Mouse (Mus musculus): ENCODE measurements around the gene Ncan. TPM values are rescaled to one million over a fixed set of nuclear protein-coding genes. Genes with fewer than 3 reads are reported as not detected.

The Ncan gene
- polyA plus RNA-seq, 1 experiment, result 0.04 TPM

DNA sequence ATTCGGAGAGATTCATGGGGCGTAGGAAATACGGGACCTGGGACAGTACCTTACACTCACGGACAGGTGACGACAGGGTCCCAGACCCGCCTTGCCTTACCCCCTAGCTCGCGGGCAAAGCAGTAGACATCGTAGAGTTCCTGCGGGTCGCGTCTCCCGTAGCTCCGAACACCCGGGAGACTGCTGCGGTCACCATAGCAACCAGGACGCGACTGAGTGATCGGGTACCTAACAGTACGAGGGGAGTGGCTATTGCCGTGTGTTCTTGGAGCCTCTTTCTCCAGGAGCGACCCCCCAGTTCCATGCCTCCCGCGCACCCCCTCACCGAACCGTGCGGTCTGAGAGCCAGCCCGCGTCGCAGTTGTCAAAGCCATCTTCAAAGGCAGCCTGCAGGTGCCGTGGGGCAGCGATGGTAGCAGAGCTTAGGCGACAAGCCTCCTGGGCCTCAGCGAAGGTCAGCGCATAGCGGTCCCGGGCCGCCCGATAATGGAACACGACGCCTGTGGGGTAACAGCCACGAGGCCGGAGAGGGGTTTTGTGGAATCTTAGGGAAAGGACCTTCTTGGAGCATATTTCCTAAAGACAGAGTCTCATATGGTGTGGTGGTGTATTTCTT lies 8.2 kb downstream of the Ncan start:
- Histone ChIP-seq H3K27ac (ENCODE audit: insufficient read depth, low read depth, low read length) (no peak overlapping the region), H3K4me1 (ENCODE audit: control insufficient read depth, insufficient read depth, insufficient read length, low read length) (peaks cover 4% of the 10 kb centered on the region; the same call in 1 of the 2 replicates), H3K36me3 (ENCODE audit: control insufficient read depth, insufficient read depth, low read length) (no peaks in the 10 kb centered on the region), H3K4me3 (ENCODE audit: low read depth, low read length) (no peak overlapping the region), H3K27me3 (ENCODE audit: control insufficient read depth, insufficient read depth, low read length) (peaks cover 35% of the 10 kb centered on the region)
- WGBS, result 9% methylated on average over 43 of the region's 43 CpGs
- no peak for TF ChIP-seq CTCF (IDR thresholded peaks at IDR 0.05; ENCODE audit: extremely low read depth, insufficient read length, insufficient replicate concordance, low read depth, low read length)
- TF ChIP-seq POLR2A (IDR thresholded peaks at IDR 0.05; ENCODE audit: low read depth, low read length), result no peak

DNA sequence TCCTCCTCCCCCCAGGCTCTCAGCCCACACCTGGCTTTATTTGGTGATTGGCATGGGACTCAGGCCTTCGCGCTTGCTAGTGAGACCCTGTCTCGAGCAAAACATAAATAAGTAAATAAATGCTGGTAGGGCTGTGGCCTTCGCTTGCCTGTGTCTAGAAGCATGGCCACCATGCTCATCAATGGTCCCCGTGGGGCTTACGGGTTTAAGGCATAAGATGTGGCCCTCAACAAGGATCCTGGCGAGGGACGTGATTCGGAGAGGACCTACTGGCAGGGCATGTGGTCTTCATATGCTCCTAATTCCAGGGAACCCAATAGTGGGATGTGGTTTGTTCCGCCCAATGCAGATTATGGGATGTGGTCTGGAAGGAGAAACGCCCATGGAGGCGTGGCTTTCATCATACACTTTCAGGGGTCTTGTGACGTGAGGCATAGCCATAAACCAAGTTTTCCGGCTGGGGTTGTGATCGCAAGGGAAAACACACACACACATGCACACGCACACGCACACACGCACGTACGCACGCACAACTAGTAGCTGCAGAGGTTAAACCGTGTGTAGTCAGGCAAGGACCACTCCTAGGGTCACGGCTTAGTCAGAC lies 9.4 kb downstream of the Ncan start:
- Histone ChIP-seq H3K36me3 (ENCODE audit: control insufficient read depth, insufficient read depth, low read length) (no peaks in the 10 kb centered on the region), H3K4me3 (ENCODE audit: low read depth, low read length) (no peak overlapping the region), H3K4me1 (ENCODE audit: control insufficient read depth, insufficient read depth, insufficient read length, low read length) (peaks cover 4% of the 10 kb centered on the region; the same call in 1 of the 2 replicates), H3K27ac (ENCODE audit: insufficient read depth, low read depth, low read length) (no peak overlapping the region), H3K27me3 (ENCODE audit: control insufficient read depth, insufficient read depth, low read length) (peaks cover 35% of the 10 kb centered on the region)
- WGBS, result 50% methylated on average over 23 of the region's 23 CpGs
- TF ChIP-seq POLR2A (IDR thresholded peaks at IDR 0.05; ENCODE audit: low read depth, low read length) (no peak), CTCF (IDR thresholded peaks at IDR 0.05; ENCODE audit: extremely low read depth, insufficient read length, insufficient replicate concordance, low read depth, low read length) (no peak)

DNA sequence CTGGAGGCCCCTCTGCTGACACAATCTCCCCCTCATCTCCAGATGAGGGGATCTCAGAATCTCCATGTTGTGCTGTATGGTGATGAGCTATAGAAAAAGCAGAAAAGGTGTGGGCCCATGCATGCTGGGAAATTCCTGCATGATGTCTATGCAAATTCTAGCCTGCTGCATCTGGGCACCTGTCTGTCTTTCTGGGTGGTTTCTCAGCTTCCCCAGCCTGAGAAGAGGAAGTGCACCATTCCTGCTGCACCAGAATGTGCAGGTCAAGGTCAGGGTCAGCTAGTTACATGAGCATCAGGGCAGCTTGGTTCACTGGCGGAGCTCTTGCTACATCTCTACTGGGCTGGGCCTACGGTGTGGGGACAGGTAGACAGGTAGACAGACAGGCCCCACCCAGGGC lies 10.2 kb downstream of the Ncan start:
- H3K4me1 ChIP-seq (ENCODE audit: control insufficient read depth, insufficient read depth, insufficient read length, low read length), result peaks cover 4% of the 10 kb centered on the region; the same call in 1 of the 2 replicates
- H3K27ac ChIP-seq (ENCODE audit: insufficient read depth, low read depth, low read length), result no peak overlapping the region
- H3K27me3 ChIP-seq (ENCODE audit: control insufficient read depth, insufficient read depth, low read length), result peaks cover 35% of the 10 kb centered on the region
- 66% methylated on average over 2 of the region's 2 CpGs for WGBS
- no peak for TF ChIP-seq POLR2A (IDR thresholded peaks at IDR 0.05; ENCODE audit: low read depth, low read length)
- no peak for TF ChIP-seq CTCF (IDR thresholded peaks at IDR 0.05; ENCODE audit: extremely low read depth, insufficient read length, insufficient replicate concordance, low read depth, low read length)
- no peak overlapping the region for H3K4me3 ChIP-seq (ENCODE audit: low read depth, low read length)
- no peaks in the 10 kb centered on the region for H3K36me3 ChIP-seq (ENCODE audit: control insufficient read depth, insufficient read depth, low read length)

DNA sequence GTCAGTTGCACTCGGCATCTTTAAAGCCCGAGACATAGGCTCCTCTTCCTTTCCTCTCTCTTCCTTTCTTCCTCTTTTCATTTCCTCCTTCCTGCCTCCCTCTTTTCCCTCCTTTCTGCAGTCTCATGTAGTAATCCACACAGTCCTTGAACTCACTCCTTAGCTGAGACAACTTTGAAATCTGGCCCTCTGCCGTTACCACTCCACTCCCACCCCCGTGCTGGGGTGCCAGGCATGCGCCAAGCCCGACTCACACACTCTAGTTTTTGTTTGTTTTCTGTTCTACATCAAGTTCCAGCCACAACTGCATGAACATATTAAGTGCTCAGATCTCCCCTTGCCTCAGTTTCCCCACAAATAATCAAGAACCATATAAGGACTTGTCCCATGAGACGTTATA lies 15.8 kb downstream of the Ncan start:
- 63% methylated on average over 7 of the region's 7 CpGs for WGBS

DNA sequence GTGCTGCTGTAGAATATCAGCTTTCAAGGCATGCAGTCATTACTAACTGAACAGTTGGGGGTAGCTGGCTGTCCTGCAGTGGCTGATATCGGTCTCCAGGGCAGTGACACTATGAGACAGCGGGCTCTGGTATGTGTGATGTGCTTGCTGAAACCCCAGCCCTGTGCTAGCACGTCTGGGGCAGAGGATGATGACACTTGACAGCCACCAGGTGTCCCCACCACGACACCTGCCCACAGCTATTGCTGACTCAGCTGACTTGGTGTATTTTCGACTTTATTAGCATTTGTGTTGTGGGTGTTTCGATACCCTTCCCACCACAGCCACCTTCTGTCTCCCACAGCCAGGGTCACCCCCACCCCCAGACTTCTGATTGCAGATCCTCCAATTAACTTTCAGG lies 16.2 kb downstream of the Ncan start:
- TF ChIP-seq CTCF (IDR thresholded peaks at IDR 0.05; ENCODE audit: extremely low read depth, insufficient read length, insufficient replicate concordance, low read depth, low read length) (peak; percentile 65; the same call in 1 of the 2 replicates), POLR2A (IDR thresholded peaks at IDR 0.05; ENCODE audit: low read depth, low read length) (no peak)
- H3K4me1 ChIP-seq (ENCODE audit: control insufficient read depth, insufficient read depth, insufficient read length, low read length), result no peaks in the 10 kb centered on the region
- no peaks in the 10 kb centered on the region for H3K36me3 ChIP-seq (ENCODE audit: control insufficient read depth, insufficient read depth, low read length)
- WGBS, result 7% methylated on average over 6 of the region's 6 CpGs
- H3K27me3 ChIP-seq (ENCODE audit: control insufficient read depth, insufficient read depth, low read length), result no peaks in the 10 kb centered on the region
- no peak overlapping the region for H3K4me3 ChIP-seq (ENCODE audit: low read depth, low read length)
- H3K27ac ChIP-seq (ENCODE audit: insufficient read depth, low read depth, low read length), result no peak overlapping the region

More for the DNA sequence above, 15.8 kb downstream of the Ncan start:
- Histone ChIP-seq H3K27me3 (ENCODE audit: control insufficient read depth, insufficient read depth, low read length) (no peaks in the 10 kb centered on the region), H3K36me3 (ENCODE audit: control insufficient read depth, insufficient read depth, low read length) (no peaks in the 10 kb centered on the region), H3K27ac (ENCODE audit: insufficient read depth, low read depth, low read length) (no peak overlapping the region), H3K4me1 (ENCODE audit: control insufficient read depth, insufficient read depth, insufficient read length, low read length) (no peaks in the 10 kb centered on the region; the same call in 1 of the 2 replicates), H3K4me3 (ENCODE audit: low read depth, low read length) (no peak overlapping the region)
- TF ChIP-seq CTCF (IDR thresholded peaks at IDR 0.05; ENCODE audit: extremely low read depth, insufficient read length, insufficient replicate concordance, low read depth, low read length) (no peak), POLR2A (IDR thresholded peaks at IDR 0.05; ENCODE audit: low read depth, low read length) (no peak)

DNA sequence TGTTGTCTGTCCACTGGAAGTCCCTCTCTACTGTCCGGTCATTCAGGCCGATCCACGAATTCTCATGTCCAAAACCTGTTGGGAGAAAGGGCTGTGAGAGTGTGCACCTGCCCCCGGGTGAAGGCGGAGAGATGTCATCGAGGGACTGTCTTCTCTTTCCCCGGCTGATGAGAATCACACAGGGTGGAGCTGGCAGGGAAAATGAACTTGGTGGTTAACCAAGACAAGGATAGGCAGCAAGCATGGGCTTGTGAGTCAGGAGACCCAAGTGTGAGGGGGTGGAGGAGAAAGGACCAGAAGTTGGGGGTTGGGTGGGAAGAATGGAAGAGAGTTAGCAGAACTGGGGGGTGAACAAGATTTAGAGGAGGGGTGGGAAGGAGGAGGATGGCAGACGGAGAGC lies 20.4 kb downstream of the Ncan start:
- Histone ChIP-seq H3K4me3 (ENCODE audit: low read depth, low read length) (no peak overlapping the region), H3K27me3 (ENCODE audit: control insufficient read depth, insufficient read depth, low read length) (no peaks in the 10 kb centered on the region), H3K4me1 (ENCODE audit: control insufficient read depth, insufficient read depth, insufficient read length, low read length) (no peaks in the 10 kb centered on the region), H3K27ac (ENCODE audit: insufficient read depth, low read depth, low read length) (no peak overlapping the region), H3K36me3 (ENCODE audit: control insufficient read depth, insufficient read depth, low read length) (no peaks in the 10 kb centered on the region)
- TF ChIP-seq POLR2A (IDR thresholded peaks at IDR 0.05; ENCODE audit: low read depth, low read length), result no peak
- TF ChIP-seq CTCF (IDR thresholded peaks at IDR 0.05; ENCODE audit: extremely low read depth, insufficient read length, insufficient replicate concordance, low read depth, low read length), result no peak
- WGBS, result 73% methylated on average over 8 of the region's 8 CpGs

DNA sequence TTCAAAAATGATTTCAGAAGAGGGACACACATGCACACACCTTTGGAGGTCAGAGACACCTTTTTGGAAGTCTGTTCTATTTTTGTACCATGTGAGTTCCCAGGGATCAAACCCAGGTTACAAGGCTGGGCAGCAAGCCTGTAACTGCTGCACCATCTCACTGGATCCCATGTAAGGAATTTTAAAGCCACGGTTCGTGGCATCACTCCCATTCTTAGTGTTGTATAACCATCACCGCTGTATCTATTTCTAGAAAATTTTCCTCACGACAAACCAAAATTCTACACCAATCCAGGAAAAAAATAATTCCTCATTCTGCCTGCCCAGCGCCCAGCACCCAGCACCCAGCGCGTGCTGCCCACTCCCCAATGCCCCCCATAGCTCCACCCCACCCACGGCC lies 21.4 kb downstream of the Ncan start:
- WGBS, result 60% methylated on average over 8 of the region's 8 CpGs
- Histone ChIP-seq H3K27me3 (ENCODE audit: control insufficient read depth, insufficient read depth, low read length) (no peaks in the 10 kb centered on the region), H3K4me3 (ENCODE audit: low read depth, low read length) (no peak overlapping the region), H3K4me1 (ENCODE audit: control insufficient read depth, insufficient read depth, insufficient read length, low read length) (no peaks in the 10 kb centered on the region), H3K27ac (ENCODE audit: insufficient read depth, low read depth, low read length) (no peak overlapping the region), H3K36me3 (ENCODE audit: control insufficient read depth, insufficient read depth, low read length) (no peaks in the 10 kb centered on the region)
- TF ChIP-seq POLR2A (IDR thresholded peaks at IDR 0.05; ENCODE audit: low read depth, low read length) (no peak), CTCF (IDR thresholded peaks at IDR 0.05; ENCODE audit: extremely low read depth, insufficient read length, insufficient replicate concordance, low read depth, low read length) (no peak)

All from small intestine, adult 2 months (tissue).